Mouse (Mus musculus) stomach, postnatal 0 days (tissue): Measurements from ENCODE around the gene Fbxl17. TPM values are rescaled to one million over a fixed set of nuclear protein-coding genes. Genes with fewer than 3 reads are reported as not detected.

Experiments
- ATAC-seq: fragments of 200-750 bp; cut with Nextera tagmentation; 2 replicates; pipeline ENCODE4 v1.8.0; 2017; ENCODE audit not compliant: low FRiP score, low TSS enrichment
- DNase-seq: peaks from one replicate; pipeline ENCODE4 v3.0.0-alpha.2; 2016; ENCODE audit warnings: low spot score
- H3K27ac ChIP-seq: fragments of 300-500 bp; sonication (generic); replicated peaks from 2 replicates; pipeline ENCODE4 v1.5.1; 2014; ENCODE audit warnings: mild to moderate bottlenecking, control low read depth
- H3K27me3 ChIP-seq: fragments of 300-500 bp; sonication (generic); 2 replicates; pipeline ENCODE4 v1.6.1; 2014; ENCODE audit warnings: low read length; ENCODE audit not compliant: control insufficient read depth, insufficient read depth
- H3K36me3 ChIP-seq: fragments of 300-500 bp; sonication (generic); 2 replicates; pipeline ENCODE4 v1.6.1; 2014; ENCODE audit warnings: low read length, mixed read lengths; ENCODE audit not compliant: control insufficient read depth, insufficient read depth
- H3K4me1 ChIP-seq: fragments of 300-500 bp; sonication (generic); replicated peaks from 2 replicates; pipeline ENCODE4 v1.6.1; 2014; ENCODE audit warnings: antibody characterized with exemption; ENCODE audit not compliant: control insufficient read depth, insufficient read depth
- H3K4me2 ChIP-seq: fragments of 300-500 bp; sonication (generic); replicated peaks from 2 replicates; pipeline ENCODE4 v1.6.1; 2014; ENCODE audit warnings: low read depth, mild to moderate bottlenecking, control low read depth, moderate library complexity
- H3K4me3 ChIP-seq: fragments of 300-500 bp; sonication (generic); 2 replicates; pipeline ENCODE4 v1.5.1; 2014; ENCODE audit warnings: low read depth, low read length, control low read depth
- H3K9ac ChIP-seq: fragments of 300-500 bp; sonication (generic); 2 replicates; pipeline ENCODE4 v1.6.1; 2014; ENCODE audit warnings: mild to moderate bottlenecking, low read length, control low read depth, mixed read lengths
- H3K9me3 ChIP-seq: fragments of 300-500 bp; sonication (generic); 2 replicates; pipeline ENCODE4 v1.6.1; 2016; ENCODE audit warnings: low read length; ENCODE audit not compliant: control insufficient read depth
- CTCF ChIP-seq: IDR thresholded peaks from 2 replicates; pipeline ENCODE4 v1.5.1; 2016; ENCODE audit warnings: antibody characterized with exemption, low read depth, mild to moderate bottlenecking, moderate library complexity
- EP300 ChIP-seq: optimal IDR thresholded peaks from 2 replicates; pipeline ENCODE3; 2016; ENCODE audit warnings: antibody characterized with exemption
- WGBS: fragments of 180-500 bp; shearing (Covaris S2); extraction: QIAGEN DNeasy Blood & Tissue Kit; methylation state at CpG from one replicate; pipeline ENCODE4 v1.1.7; 2014; 5-methylcytosine and 5-hydroxymethylcytosine counted together
- polyA plus RNA-seq: library from polyadenylated mRNA; unstranded; fragments of >200 nt; fragmentation: Nextera tagmentation; extraction: Ambion mirVana; gene quantifications from 2 replicates; pipeline ENCODE4 v1.2.1, GENCODE M21; 2015

Fbxl17 gene
- polyA plus RNA-seq, 1 experiment from 2014 or later = 3.6 TPM

GRCm38 (mm10) chr17:63361679-63362078 is 138.1 kb downstream of the Fbxl17 start:
- no peaks in the 10 kb centered on the region for H3K27me3 ChIP-seq
- TF ChIP-seq CTCF = no peak
- TF ChIP-seq EP300 = no peak
- no peak overlapping the region for H3K27ac ChIP-seq
- DNase-seq = no peak
- ATAC-seq = no peak
- H3K4me2 ChIP-seq = no peak overlapping the region
- no peak overlapping the region for H3K9ac ChIP-seq
- H3K4me1 ChIP-seq = no peaks in the 10 kb centered on the region
- no peaks in the 10 kb centered on the region for H3K9me3 ChIP-seq
- 93% methylated on average over 9 of the region's 9 CpGs for WGBS
- H3K4me3 ChIP-seq = no peak overlapping the region
- no peaks in the 10 kb centered on the region for H3K36me3 ChIP-seq

- no peak for ATAC-seq
These were observed 141.0 kb downstream of the Fbxl17 start for GRCm38 (mm10) chr17:63358837-63359236.

GRCm38 (mm10) chr17:63356202-63356601 is 143.6 kb downstream of the Fbxl17 start:
- Histone ChIP-seq H3K4me1 (no peaks in the 10 kb centered on the region), H3K9ac (no peak overlapping the region), H3K27ac (no peak overlapping the region), H3K27me3 (no peaks in the 10 kb centered on the region), H3K9me3 (no peaks in the 10 kb centered on the region), H3K4me3 (no peak overlapping the region), H3K36me3 (no peaks in the 10 kb centered on the region), H3K4me2 (no peak overlapping the region)
- ATAC-seq (no peak), DNase-seq (no peak)
- WGBS = 70% methylated on average over 3 of the region's 3 CpGs
- TF ChIP-seq CTCF (no peak), EP300 (no peak)

More at GRCm38 (mm10) chr17:63358837-63359236, 141.0 kb downstream of the Fbxl17 start:
- 65% methylated on average over 1 of the region's 1 CpGs for WGBS
- Histone ChIP-seq H3K36me3 (no peaks in the 10 kb centered on the region), H3K4me2 (no peak overlapping the region), H3K9me3 (no peaks in the 10 kb centered on the region), H3K9ac (no peak overlapping the region), H3K27me3 (no peaks in the 10 kb centered on the region), H3K4me3 (no peak overlapping the region), H3K4me1 (no peaks in the 10 kb centered on the region), H3K27ac (no peak overlapping the region)
- no peak for TF ChIP-seq EP300
- TF ChIP-seq CTCF = no peak
- no peak for DNase-seq

GRCm38 (mm10) chr17:63352634-63353195 is 147.1 kb downstream of the Fbxl17 start:
- WGBS = 84% methylated on average over 6 of the region's 6 CpGs
- Histone ChIP-seq H3K4me2 (no peak overlapping the region), H3K27me3 (no peaks in the 10 kb centered on the region), H3K4me1 (no peaks in the 10 kb centered on the region), H3K9me3 (no peaks in the 10 kb centered on the region), H3K36me3 (no peaks in the 10 kb centered on the region), H3K27ac (no peak overlapping the region), H3K4me3 (no peak overlapping the region), H3K9ac (no peak overlapping the region)
- no peak for ATAC-seq
- no peak for DNase-seq
- no peak for TF ChIP-seq EP300
- no peak for TF ChIP-seq CTCF

DNA sequence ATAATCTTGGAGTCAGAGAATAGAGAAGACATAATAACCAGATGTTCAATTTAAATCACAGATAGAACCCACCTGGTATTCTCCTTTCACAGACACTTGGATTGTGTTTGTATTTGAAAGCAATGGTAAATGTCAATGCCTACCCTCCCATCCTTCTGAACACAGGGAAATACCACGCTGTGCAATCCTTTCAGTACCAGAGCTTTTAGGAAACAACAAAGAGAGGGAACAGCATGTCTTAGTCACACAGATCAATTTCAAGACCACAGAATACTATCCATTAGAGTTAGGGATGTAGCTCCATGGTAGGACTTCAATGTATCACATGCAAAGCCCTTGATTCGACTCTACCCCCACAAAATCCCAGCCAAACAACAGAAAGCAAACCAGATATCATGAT is 148.1 kb downstream of the Fbxl17 start:
- no peak overlapping the region for H3K4me2 ChIP-seq
- 79% methylated on average over 2 of the region's 2 CpGs for WGBS
- no peak overlapping the region for H3K4me3 ChIP-seq
- no peaks in the 10 kb centered on the region for H3K36me3 ChIP-seq
- no peak overlapping the region for H3K9ac ChIP-seq
- no peaks in the 10 kb centered on the region for H3K27me3 ChIP-seq
- H3K9me3 ChIP-seq = no peaks in the 10 kb centered on the region
- no peak for ATAC-seq
- no peak for DNase-seq
- no peak overlapping the region for H3K27ac ChIP-seq
- TF ChIP-seq CTCF = no peak
- no peak for TF ChIP-seq EP300
- no peaks in the 10 kb centered on the region for H3K4me1 ChIP-seq

GRCm38 (mm10) chr17:63350876-63351509 is 148.8 kb downstream of the Fbxl17 start:
- Histone ChIP-seq H3K9ac (no peak overlapping the region), H3K4me1 (no peaks in the 10 kb centered on the region), H3K4me3 (no peak overlapping the region), H3K4me2 (no peak overlapping the region), H3K36me3 (no peaks in the 10 kb centered on the region), H3K27ac (no peak overlapping the region), H3K27me3 (no peaks in the 10 kb centered on the region), H3K9me3 (no peaks in the 10 kb centered on the region)
- ATAC-seq (no peak), DNase-seq (no peak)
- TF ChIP-seq EP300 (no peak), CTCF (no peak)
- WGBS = 78% methylated on average over 4 of the region's 4 CpGs
